Comparison of ENCODE assay signal across 8 mouse cellular contexts in genomic region chr3:100462235-100463083, GRCm38 (mm10). TPM values are rescaled to one million over a fixed set of nuclear protein-coding genes. Genes with fewer than 3 reads are reported as not detected.
DNase-seq lines count a peak whose midpoint lies in the region; ATAC-seq lines count a peak whose summit lies in the region.

No protein-coding gene starts in this region.

- H3K9ac ChIP-seq in hindbrain, embryonic 12.5 days: no peak overlapping the region
- H3K9ac ChIP-seq in stomach, embryonic 14.5 days (replicated peaks; ENCODE audit: low read depth, low read length): no peak overlapping the region

- no peak overlapping the region for H3K4me2 ChIP-seq in hindbrain, embryonic 12.5 days (replicated peaks)
- no peak overlapping the region for H3K4me2 ChIP-seq in stomach, embryonic 14.5 days (replicated peaks; ENCODE audit: low read depth, low read length)

- H3K4me3 ChIP-seq in hindbrain, embryonic 12.5 days: no peak overlapping the region
- H3K4me3 ChIP-seq in stomach, embryonic 14.5 days (ENCODE audit: low read depth, low read length): no peak overlapping the region

- DNase-seq in ovary, adult 18-20 months (ENCODE audit: low spot score): peak; percentile 38
- DNase-seq in ovary, postnatal 14 days (ENCODE audit: low spot score): no peak
- peak; percentile 65 for DNase-seq in kidney, postnatal 10 days
- DNase-seq in thymus, postnatal 10 days (ENCODE audit: low spot score in 2 of 2): no peak
- no peak for DNase-seq in MN1 (ENCODE audit: low spot score)
- DNase-seq in heart, adult 9 months (ENCODE audit: low spot score in 2 of 2): no peak

- WGBS in hindbrain, embryonic 12.5 days: 56% methylated on average over 8 of the region's 8 CpGs
- WGBS in stomach, embryonic 14.5 days: 72% methylated on average over 8 of the region's 8 CpGs

- H3K9me3 ChIP-seq in hindbrain, embryonic 12.5 days (replicated peaks): no peaks in the 10 kb centered on the region
- H3K9me3 ChIP-seq in stomach, embryonic 14.5 days (ENCODE audit: control insufficient read depth, low read depth, low read length): no peaks in the 10 kb centered on the region

- ATAC-seq in hindbrain, embryonic 12.5 days (ENCODE audit: low FRiP score): peak; percentile 65
- peak; percentile 66; the same call in 1 of the 2 replicates for ATAC-seq in stomach, embryonic 14.5 days (ENCODE audit: insufficient number of reproducible peaks, insufficient read depth, low FRiP score, low read depth)

- peaks cover 22% of the 10 kb centered on the region for H3K4me1 ChIP-seq in hindbrain, embryonic 12.5 days
- H3K4me1 ChIP-seq in stomach, embryonic 14.5 days (ENCODE audit: control insufficient read depth, insufficient read depth, low read length): peaks cover 9% of the 10 kb centered on the region; the same call in 1 of the 2 replicates

- no peaks in the 10 kb centered on the region for H3K36me3 ChIP-seq in hindbrain, embryonic 12.5 days
- H3K36me3 ChIP-seq in stomach, embryonic 14.5 days (ENCODE audit: control insufficient read depth, insufficient read depth, low read length): no peaks in the 10 kb centered on the region

- H3K27me3 ChIP-seq in hindbrain, embryonic 12.5 days: no peaks in the 10 kb centered on the region
- no peaks in the 10 kb centered on the region for H3K27me3 ChIP-seq in stomach, embryonic 14.5 days (ENCODE audit: control insufficient read depth, insufficient read depth, low read length)

- peak overlapping the region; percentile 17; the same call in 1 of the 2 replicates for H3K27ac ChIP-seq in hindbrain, embryonic 12.5 days
- H3K27ac ChIP-seq in stomach, embryonic 14.5 days (ENCODE audit: low read length): peak overlapping the region; percentile 27; the same call in 1 of the 2 replicates

RNA-seq across cellular contexts. Expression of gene Tent5c, which starts 26.7 kb away (rescaled TPM):
- 7.2 and 8.6 TPM in 2 replicates for polyA plus RNA-seq in hindbrain, embryonic 12.5 days (2016; fragmentation: Nextera tagmentation; extraction: Ambion mirVana)
- 4.8 and 7.3 TPM in 2 replicates for polyA plus RNA-seq in stomach, embryonic 14.5 days (2014; fragmentation: Nextera tagmentation; extraction: Ambion mirVana)

Comparison
In these comparisons a context has a peak if more than half of its experiments do, and no peak if none do; other contexts are left out.
1. DNase-seq: peak in ovary, adult 18-20 months (single experiment) and kidney, postnatal 10 days (single experiment); none in ovary, postnatal 14 days (single experiment), thymus, postnatal 10 days (0 of 2), MN1 (single experiment) and heart, adult 9 months (0 of 2).